Mouse (Mus musculus): Measurements from ENCODE around the gene Rasa3.
A peak's percentile ranks its signal among the peaks of the same experiment; 100 is the strongest.

Gene Rasa3

GRCm38 (mm10) chr8:13649154-13649515, 28.3 kb downstream of the Rasa3 start:
- DNase-seq (ENCODE audit: low spot score in 2 of 2) = no peak

- peak; percentile 51 to 63 for DNase-seq (ENCODE audit: low spot score in 2 of 2)
These were observed 28.8 kb downstream of the Rasa3 start for GRCm38 (mm10) chr8:13648377-13649153.

- DNase-seq (ENCODE audit: low spot score in 2 of 2) = no peak
These were observed 29.8 kb downstream of the Rasa3 start for GRCm38 (mm10) chr8:13647591-13647990.

GRCm38 (mm10) chr8:13644932-13645676, 32.3 kb downstream of the Rasa3 start:
- DNase-seq (ENCODE audit: low spot score in 2 of 2) = peak in 1 of 2 experiments; percentile 70

GRCm38 (mm10) chr8:13644155-13644554, 33.2 kb downstream of the Rasa3 start:
- peak; percentile 75 for DNase-seq (ENCODE audit: low spot score in 2 of 2)

- no peak for DNase-seq (ENCODE audit: low spot score in 2 of 2)
These were observed 34.7 kb downstream of the Rasa3 start for GRCm38 (mm10) chr8:13642659-13643181.

- DNase-seq (ENCODE audit: low spot score in 2 of 2) = no peak
These were observed 36.2 kb downstream of the Rasa3 start for GRCm38 (mm10) chr8:13641206-13641605.

GRCm38 (mm10) chr8:13640452-13640883, 36.9 kb downstream of the Rasa3 start:
- DNase-seq (ENCODE audit: low spot score in 2 of 2) = peak; percentile 67 to 69

GRCm38 (mm10) chr8:13633107-13633506, 44.3 kb downstream of the Rasa3 start:
- DNase-seq (ENCODE audit: low spot score in 2 of 2) = no peak

GRCm38 (mm10) chr8:13632309-13632708, 45.1 kb downstream of the Rasa3 start:
- no peak for DNase-seq (ENCODE audit: low spot score in 2 of 2)

GRCm38 (mm10) chr8:13630754-13631153, 46.6 kb downstream of the Rasa3 start:
- no peak for DNase-seq (ENCODE audit: low spot score in 2 of 2)

- DNase-seq (ENCODE audit: low spot score in 2 of 2) = no peak
These were observed 47.2 kb downstream of the Rasa3 start for GRCm38 (mm10) chr8:13630171-13630570.

- no peak for DNase-seq (ENCODE audit: low spot score in 2 of 2)
These were observed 47.9 kb downstream of the Rasa3 start for GRCm38 (mm10) chr8:13629351-13630090.

GRCm38 (mm10) chr8:13628067-13628466, 49.3 kb downstream of the Rasa3 start:
- DNase-seq (ENCODE audit: low spot score in 2 of 2) = no peak

- DNase-seq (ENCODE audit: low spot score in 2 of 2) = no peak
These were observed 49.8 kb downstream of the Rasa3 start for GRCm38 (mm10) chr8:13627591-13627990.

GRCm38 (mm10) chr8:13626114-13626513, 51.3 kb downstream of the Rasa3 start:
- DNase-seq (ENCODE audit: low spot score in 2 of 2) = no peak

- DNase-seq (ENCODE audit: low spot score in 2 of 2) = no peak
These were observed 52.0 kb downstream of the Rasa3 start for GRCm38 (mm10) chr8:13625281-13625970.

- DNase-seq (ENCODE audit: low spot score in 2 of 2) = peak in 1 of 2 experiments; percentile 60
These were observed 52.5 kb downstream of the Rasa3 start for GRCm38 (mm10) chr8:13624863-13625262.

GRCm38 (mm10) chr8:13623911-13624421, 53.4 kb downstream of the Rasa3 start:
- DNase-seq (ENCODE audit: low spot score in 2 of 2) = peak; percentile 90 to 94

GRCm38 (mm10) chr8:13623038-13623750, 54.2 kb downstream of the Rasa3 start:
- DNase-seq (ENCODE audit: low spot score in 2 of 2) = peak in 1 of 2 experiments; percentile 18

All from heart, adult 9 months (tissue).